Mouse (Mus musculus) lung, embryonic 15.5 days (tissue): ENCODE results near the gene Axin1. TPM values are rescaled to one million over a fixed set of nuclear protein-coding genes. Genes with fewer than 3 reads are reported as not detected.
"Not testable (repeated sequence)": the region's sequence is repeated elsewhere in the genome, so short reads cannot be mapped to it uniquely, and the experiment has no call there.

ENCODE experiments used
- ATAC-seq: fragments of 200-750 bp; cut with Nextera tagmentation; 2 replicates; pipeline ENCODE4 v1.8.0; 2017; ENCODE audit warnings: moderate number of reproducible peaks, borderline replicate concordance; ENCODE audit not compliant: low FRiP score, low TSS enrichment; ENCODE audit errors: extremely low read depth
- H3K27ac ChIP-seq: fragments of 300-500 bp; sonication (generic); 2 replicates; pipeline ENCODE4 v1.5.1; 2015; ENCODE audit warnings: moderate library complexity, mild to moderate bottlenecking, inconsistent platforms
- H3K27me3 ChIP-seq: fragments of 300-500 bp; sonication (generic); 2 replicates; pipeline ENCODE4 v1.6.1; 2015; ENCODE audit warnings: inconsistent platforms
- H3K36me3 ChIP-seq: fragments of 300-500 bp; sonication (generic); 2 replicates; pipeline ENCODE4 v1.6.1; 2015; ENCODE audit warnings: inconsistent platforms
- H3K4me1 ChIP-seq: fragments of 300-500 bp; sonication (generic); 2 replicates; pipeline ENCODE4 v1.6.1; 2015; ENCODE audit warnings: inconsistent platforms
- H3K4me2 ChIP-seq: fragments of 300-500 bp; sonication (generic); 2 replicates; pipeline ENCODE4 v1.6.1; 2015; ENCODE audit warnings: inconsistent platforms, mild to moderate bottlenecking, moderate library complexity
- H3K4me3 ChIP-seq: fragments of 300-500 bp; sonication (generic); 2 replicates; pipeline ENCODE4 v1.5.1; 2015; ENCODE audit warnings: mild to moderate bottlenecking, inconsistent platforms
- H3K9ac ChIP-seq: fragments of 300-500 bp; sonication (generic); 2 replicates; pipeline ENCODE4 v1.6.1; 2015; ENCODE audit warnings: inconsistent platforms
- H3K9me3 ChIP-seq: fragments of 300-500 bp; sonication (generic); 2 replicates; pipeline ENCODE4 v1.6.1; 2016; ENCODE audit warnings: inconsistent platforms
- WGBS: fragments of 180-500 bp; shearing (Covaris S2); methylation state at CpG from one replicate; pipeline ENCODE4 v1.1.7; 2015; 5-methylcytosine and 5-hydroxymethylcytosine counted together
- polyA plus RNA-seq: library from polyadenylated mRNA; unstranded; fragments of >200 nt; fragmentation: Nextera tagmentation; extraction: Ambion mirVana; gene quantifications from 2 replicates; pipeline ENCODE4 v1.2.1, GENCODE M21; 2015

The Axin1 gene
- polyA plus RNA-seq, 1 experiment from 2014 or later = 16.5 TPM

- H3K4me3 ChIP-seq = no peak overlapping the region
- H3K27me3 ChIP-seq = peaks cover 69% of the 10 kb centered on the region
- 33% methylated on average over 4 of the region's 4 CpGs for WGBS
Observed at GRCm38 (mm10) chr17:26111722-26112121, 26.8 kb upstream of the Axin1 start.

GRCm38 (mm10) chr17:26112751-26113150 lies 25.7 kb upstream of the Axin1 start:
- 16% methylated on average over 14 of the region's 14 CpGs for WGBS
- Histone ChIP-seq H3K4me3 (peak overlapping the region; percentile 70), H3K4me1 (peaks cover 13% of the 10 kb centered on the region), H3K9ac (peak overlapping the region; percentile 58), H3K36me3 (no peaks in the 10 kb centered on the region), H3K27ac (no peak overlapping the region), H3K27me3 (peaks cover 79% of the 10 kb centered on the region), H3K4me2 (peak overlapping the region; percentile 97), H3K9me3 (no peaks in the 10 kb centered on the region)
- ATAC-seq = no peak

More at GRCm38 (mm10) chr17:26111722-26112121, 26.8 kb upstream of the Axin1 start:
- H3K27ac ChIP-seq = no peak overlapping the region
- H3K9ac ChIP-seq = no peak overlapping the region
- peaks cover 13% of the 10 kb centered on the region for H3K4me1 ChIP-seq
- H3K4me2 ChIP-seq = no peak overlapping the region
- no peaks in the 10 kb centered on the region for H3K36me3 ChIP-seq
- H3K9me3 ChIP-seq = no peaks in the 10 kb centered on the region
- ATAC-seq = no peak

- Histone ChIP-seq H3K27ac (peak within 1 kb of the TSS; percentile 8; the same call in 1 of the 2 replicates), H3K36me3 (no peaks in the 10 kb centered on the region), H3K27me3 (peaks cover 85% of the 10 kb centered on the region)
Observed at GRCm38 (mm10) chr17:26113181-26113948, 25.1 kb upstream of the Axin1 start, which contains the start of gene Tmem8. Gene Tmem8, plus strand, starts transcription at chr17:26113299.

GRCm38 (mm10) chr17:26114061-26114460 lies 24.4 kb upstream of the Axin1 start:
- Histone ChIP-seq H3K4me2 (peak overlapping the region; percentile 97), H3K4me1 (peaks cover 13% of the 10 kb centered on the region), H3K27me3 (peaks cover 92% of the 10 kb centered on the region), H3K36me3 (no peaks in the 10 kb centered on the region), H3K4me3 (peak overlapping the region; percentile 70), H3K9me3 (no peaks in the 10 kb centered on the region), H3K27ac (no peak overlapping the region), H3K9ac (peak overlapping the region; percentile 58; the same call in 1 of the 2 replicates)
- 12% methylated on average over 8 of the region's 8 CpGs for WGBS
- ATAC-seq = no peak

More at GRCm38 (mm10) chr17:26113181-26113948, 25.1 kb upstream of the Axin1 start, which contains the start of gene Tmem8:
- Histone ChIP-seq H3K4me1 (peaks cover 13% of the 10 kb centered on the region), H3K4me2 (peak within 1 kb of the TSS; percentile 97), H3K9ac (peak within 1 kb of the TSS; percentile 58), H3K9me3 (no peaks in the 10 kb centered on the region), H3K4me3 (peak within 1 kb of the TSS; percentile 70)
- WGBS = under 1% methylated on average over 74 of the region's 75 CpGs
- ATAC-seq = peak; percentile 62

- WGBS = 59% methylated on average over 7 of the region's 7 CpGs
- peaks cover 96% of the 10 kb centered on the region for H3K27me3 ChIP-seq
- H3K4me1 ChIP-seq = peaks cover 13% of the 10 kb centered on the region
- not testable (repeated sequence) for H3K27ac ChIP-seq, H3K4me3 ChIP-seq, ATAC-seq, H3K36me3 ChIP-seq, H3K4me2 ChIP-seq, H3K9ac ChIP-seq, H3K9me3 ChIP-seq
Observed at GRCm38 (mm10) chr17:26114461-26114860, 24.0 kb upstream of the Axin1 start.

- H3K4me3 ChIP-seq = no peak overlapping the region
- H3K9me3 ChIP-seq = no peaks in the 10 kb centered on the region
- H3K9ac ChIP-seq = no peak overlapping the region
- H3K27ac ChIP-seq = no peak overlapping the region
- H3K36me3 ChIP-seq = no peaks in the 10 kb centered on the region
- peaks cover 17% of the 10 kb centered on the region for H3K4me1 ChIP-seq
- ATAC-seq = no peak
- no peak overlapping the region for H3K4me2 ChIP-seq
- WGBS = 62% methylated on average over 7 of the region's 7 CpGs
- peaks cover 96% of the 10 kb centered on the region for H3K27me3 ChIP-seq
Observed at GRCm38 (mm10) chr17:26115205-26115898, 23.1 kb upstream of the Axin1 start.

- no peaks in the 10 kb centered on the region for H3K9me3 ChIP-seq
- H3K4me3 ChIP-seq = no peak overlapping the region
- H3K4me2 ChIP-seq = no peak overlapping the region
- peaks cover 17% of the 10 kb centered on the region for H3K4me1 ChIP-seq
- peaks cover 89% of the 10 kb centered on the region for H3K27me3 ChIP-seq
- no peak for ATAC-seq
- H3K27ac ChIP-seq = no peak overlapping the region
- 57% methylated on average over 2 of the region's 3 CpGs for WGBS
- H3K36me3 ChIP-seq = no peaks in the 10 kb centered on the region
- no peak overlapping the region for H3K9ac ChIP-seq
Observed at GRCm38 (mm10) chr17:26115956-26116487, 22.5 kb upstream of the Axin1 start.

GRCm38 (mm10) chr17:26116503-26117258 lies 21.8 kb upstream of the Axin1 start:
- Histone ChIP-seq H3K9ac (no peak overlapping the region), H3K4me1 (peaks cover 17% of the 10 kb centered on the region), H3K9me3 (no peaks in the 10 kb centered on the region), H3K36me3 (no peaks in the 10 kb centered on the region), H3K27me3 (peaks cover 82% of the 10 kb centered on the region), H3K4me3 (no peak overlapping the region), H3K27ac (no peak overlapping the region), H3K4me2 (no peak overlapping the region)
- 79% methylated on average over 17 of the region's 17 CpGs for WGBS
- no peak for ATAC-seq

GRCm38 (mm10) chr17:26119766-26120710 lies 18.4 kb upstream of the Axin1 start:
- Histone ChIP-seq H3K4me2 (no peak overlapping the region), H3K27me3 (peaks cover 49% of the 10 kb centered on the region), H3K4me1 (peaks cover 16% of the 10 kb centered on the region), H3K9ac (0 out of 2 replicates have a peak overlapping the region, but pooled peaks have one; percentile 3), H3K4me3 (no peak overlapping the region), H3K27ac (no peak overlapping the region), H3K36me3 (0 out of 2 replicates have a peak, but pooled peaks cover under 1% of the 10 kb centered on the region), H3K9me3 (no peaks in the 10 kb centered on the region)
- WGBS = 41% methylated on average over 33 of the region's 33 CpGs
- ATAC-seq = no peak

GRCm38 (mm10) chr17:26122431-26123140 lies 15.9 kb upstream of the Axin1 start:
- Histone ChIP-seq H3K4me1 (peaks cover 16% of the 10 kb centered on the region), H3K4me2 (no peak overlapping the region), H3K9me3 (no peaks in the 10 kb centered on the region), H3K27ac (no peak overlapping the region), H3K27me3 (peaks cover 23% of the 10 kb centered on the region), H3K9ac (peak overlapping the region; percentile 13; the same call in 1 of the 2 replicates), H3K4me3 (peak overlapping the region; percentile 90; the same call in 1 of the 2 replicates), H3K36me3 (peaks cover 24% of the 10 kb centered on the region)
- WGBS = 57% methylated on average over 5 of the region's 5 CpGs
- ATAC-seq = no peak
